Comparison of ENCODE assay signal across 8 mouse cellular contexts in the genomic region with DNA sequence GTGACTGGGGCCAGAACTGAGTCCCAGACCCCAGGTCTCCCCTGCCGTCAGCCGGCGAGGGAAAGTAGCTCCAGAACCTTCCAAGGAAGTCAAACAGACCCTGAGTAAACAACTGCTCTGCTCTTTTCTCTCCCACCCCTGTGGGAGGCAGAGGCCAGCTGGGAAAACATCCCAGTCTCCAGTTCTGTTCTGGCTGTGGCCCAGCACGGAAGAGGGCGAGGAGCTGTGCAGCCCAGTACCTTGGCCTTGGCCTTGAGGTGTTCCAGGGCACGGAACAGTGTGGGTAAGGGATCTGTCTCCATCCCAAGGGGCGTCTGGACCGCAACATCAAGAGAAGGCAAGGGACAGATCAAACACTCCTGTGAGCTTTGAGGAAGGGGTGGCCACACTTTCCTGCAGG. TPM values are rescaled to one million over a fixed set of nuclear protein-coding genes. Genes with fewer than 3 reads are reported as not detected.
DNase-seq lines count a peak whose midpoint lies in the region; ATAC-seq and TF ChIP-seq lines count a peak whose summit lies in the region.

No protein-coding gene starts in this region.

- no peaks in the 10 kb centered on the region for H3K36me3 ChIP-seq in kidney, embryonic 14.5 days (ENCODE audit: control insufficient read depth, insufficient read depth, low read length)
- no peaks in the 10 kb centered on the region for H3K36me3 ChIP-seq in intestine, postnatal 0 days (ENCODE audit: control insufficient read depth, insufficient read depth)

- H3K4me3 ChIP-seq in kidney, embryonic 14.5 days (ENCODE audit: low read length), result no peak overlapping the region
- H3K4me3 ChIP-seq in intestine, postnatal 0 days (ENCODE audit: low read depth, low read length), result no peak overlapping the region

- peak overlapping the region; percentile 47 for H3K27ac ChIP-seq in kidney, embryonic 14.5 days (ENCODE audit: low read depth, low read length)
- no peak overlapping the region for H3K27ac ChIP-seq in intestine, postnatal 0 days (ENCODE audit: low read depth, low read length)

- H3K4me2 ChIP-seq in kidney, embryonic 14.5 days (replicated peaks; ENCODE audit: low read depth, low read length), result no peak overlapping the region
- H3K4me2 ChIP-seq in intestine, postnatal 0 days (replicated peaks; ENCODE audit: low read depth), result peak overlapping the region; percentile 18; the same call in 1 of the 2 replicates

- peaks cover 16% of the 10 kb centered on the region for H3K4me1 ChIP-seq in kidney, embryonic 14.5 days (ENCODE audit: control insufficient read depth, insufficient read depth, low read length)
- H3K4me1 ChIP-seq in intestine, postnatal 0 days (replicated peaks; ENCODE audit: control insufficient read depth, insufficient read depth, low read length), result no peaks in the 10 kb centered on the region

- no peak for TF ChIP-seq CTCF in intestine, postnatal 0 days (IDR thresholded peaks at IDR 0.05; ENCODE audit: low read depth)

- DNase-seq in kidney, adult 11 months, result no peak
- peak; percentile 51 to 56 for DNase-seq in heart, adult 9 months (ENCODE audit: low spot score in 2 of 2)
- DNase-seq in ovary, postnatal 10 days (ENCODE audit: low spot score), result peak; percentile 32
- no peak for DNase-seq in cerebellum, postnatal 14 days
- DNase-seq in cerebellum, adult 11-12 months, result no peak
- DNase-seq in left cerebral cortex, adult 8-10 months (ENCODE audit: low spot score in 2 of 2), result no peak

- 23% methylated on average over 8 of the region's 8 CpGs for WGBS in kidney, embryonic 14.5 days
- WGBS in intestine, postnatal 0 days, result 30% methylated on average over 8 of the region's 8 CpGs

- no peaks in the 10 kb centered on the region for H3K27me3 ChIP-seq in kidney, embryonic 14.5 days (ENCODE audit: control insufficient read depth, insufficient read depth, low read length)
- no peaks in the 10 kb centered on the region for H3K27me3 ChIP-seq in intestine, postnatal 0 days (replicated peaks; ENCODE audit: control insufficient read depth, insufficient read depth, low read length)

- ATAC-seq in kidney, embryonic 14.5 days (ENCODE audit: low FRiP score, low TSS enrichment), result peak; percentile 33; the same call in 1 of the 2 replicates
- no peak for ATAC-seq in intestine, postnatal 0 days

- no peaks in the 10 kb centered on the region for H3K9me3 ChIP-seq in kidney, embryonic 14.5 days (ENCODE audit: control insufficient read depth, low read length)
- no peaks in the 10 kb centered on the region for H3K9me3 ChIP-seq in intestine, postnatal 0 days (ENCODE audit: control insufficient read depth)

- no peak overlapping the region for H3K9ac ChIP-seq in kidney, embryonic 14.5 days (ENCODE audit: low read depth, low read length)
- no peak overlapping the region for H3K9ac ChIP-seq in intestine, postnatal 0 days (ENCODE audit: low read depth, low read length)

RNA-seq across cellular contexts. Expression of gene Slc7a5, which starts 14.6 kb away (rescaled TPM):
- polyA plus RNA-seq in kidney, embryonic 14.5 days (2014; fragmentation: Nextera tagmentation; extraction: Ambion mirVana), result 16.8 and 25.9 TPM in 2 replicates
- polyA plus RNA-seq in intestine, postnatal 0 days (2015; fragmentation: Nextera tagmentation; extraction: Ambion mirVana), result 4.7 and 6.1 TPM in 2 replicates
- total RNA-seq in left cerebral cortex, adult 8-10 months (2022), result 10 to 100 TPM; 57.0 to 73.5 (median 61.5) TPM

RNA-seq across cellular contexts. Expression of gene Car5a, which starts 22.6 kb away (rescaled TPM):
- not detected in 2 replicates for polyA plus RNA-seq in kidney, embryonic 14.5 days (2014; fragmentation: Nextera tagmentation; extraction: Ambion mirVana)
- polyA plus RNA-seq in intestine, postnatal 0 days (2015; fragmentation: Nextera tagmentation; extraction: Ambion mirVana), result 10.1 and 11.1 TPM in 2 replicates
- total RNA-seq in left cerebral cortex, adult 8-10 months (2022), result under 1 TPM in 1 of 4 experiments, not detected in 3; 0.53 TPM

RNA-seq across cellular contexts. Expression of gene Banp, which starts 27.4 kb away (rescaled TPM):
- 39.2 and 39.5 TPM in 2 replicates for polyA plus RNA-seq in kidney, embryonic 14.5 days (2014; fragmentation: Nextera tagmentation; extraction: Ambion mirVana)
- polyA plus RNA-seq in intestine, postnatal 0 days (2015; fragmentation: Nextera tagmentation; extraction: Ambion mirVana), result 9.4 and 9.5 TPM in 2 replicates
- 10 to 100 TPM; 26.1 to 35.5 (median 27.9) TPM for total RNA-seq in left cerebral cortex, adult 8-10 months (2022)

Comparison
In these comparisons a context has a peak if more than half of its experiments do, and no peak if none do; other contexts are left out.
1. DNase-seq: peak in heart, adult 9 months (2 of 2) and ovary, postnatal 10 days (single experiment); none in kidney, adult 11 months (single experiment), cerebellum, postnatal 14 days (0 of 2), cerebellum, adult 11-12 months (single experiment) and left cerebral cortex, adult 8-10 months (0 of 2).
2. RNA of gene Car5a, which starts 22.6 kb away (polyA plus RNA-seq): 10.1 to 11.1 TPM in intestine, postnatal 0 days; not detected in kidney, embryonic 14.5 days; every median in the first group is over 10 times any median in the second.